Mouse (Mus musculus) ES-Bruce4 (cell line): ENCODE measurements around the gene Ccdc157. TPM values are rescaled to one million over a fixed set of nuclear protein-coding genes. Genes with fewer than 3 reads are reported as not detected.

ENCODE experiments used
- H3K27ac ChIP-seq: 2 replicates; pipeline ENCODE4 v1.5.1; 2012; ENCODE audit warnings: low read length, inconsistent platforms; ENCODE audit not compliant: insufficient read depth
- H3K27me3 ChIP-seq: 2 replicates; pipeline ENCODE4 v1.6.1; 2012; ENCODE audit warnings: mild to moderate bottlenecking, low read length, inconsistent platforms; ENCODE audit not compliant: control insufficient read depth, poor library complexity, insufficient read depth, severe bottlenecking
- H3K36me3 ChIP-seq: 2 replicates; pipeline ENCODE4 v1.6.1; 2012; ENCODE audit warnings: inconsistent platforms, mild to moderate bottlenecking, low read length, moderate library complexity; ENCODE audit not compliant: control insufficient read depth, poor library complexity, insufficient read depth, severe bottlenecking
- H3K4me1 ChIP-seq: one replicate; pipeline ENCODE4 v1.8.1; 2011; ENCODE audit warnings: low read length; ENCODE audit not compliant: control insufficient read depth, insufficient read depth
- H3K4me3 ChIP-seq: 2 replicates; pipeline ENCODE4 v1.5.1; 2011; ENCODE audit warnings: low read depth, mild to moderate bottlenecking, low read length
- H3K9ac ChIP-seq: 2 replicates; pipeline ENCODE4 v1.6.1; 2012; ENCODE audit warnings: low read depth, mild to moderate bottlenecking, inconsistent platforms; ENCODE audit not compliant: poor library complexity, severe bottlenecking
- H3K9me3 ChIP-seq: replicated peaks from 2 replicates; pipeline ENCODE4 v1.6.1; 2012; ENCODE audit warnings: mild to moderate bottlenecking, low read length, inconsistent platforms; ENCODE audit not compliant: control insufficient read depth, poor library complexity, insufficient read depth, severe bottlenecking
- CTCF ChIP-seq: IDR thresholded peaks from one replicate; pipeline ENCODE4 v1.8.1; 2011; ENCODE audit warnings: low read depth, low read length
- EP300 ChIP-seq: IDR thresholded peaks from 2 replicates; pipeline ENCODE4 v1.6.1; 2011; ENCODE audit warnings: low read depth, low read length; ENCODE audit not compliant: insufficient read depth
- POLR2A ChIP-seq: IDR thresholded peaks from one replicate; pipeline ENCODE4 v1.8.1; 2011; ENCODE audit warnings: low read length; ENCODE audit not compliant: insufficient read depth
- polyA plus RNA-seq: library from polyadenylated mRNA; stranded (reverse); fragments of >200 nt; gene quantifications from 2 replicates; pipeline ENCODE4 v1.2.4, GENCODE M21; 2011; ENCODE audit warnings: low read depth; ENCODE audit not compliant: missing spikeins, insufficient read depth, insufficient read length

The Ccdc157 gene
- polyA plus RNA-seq, 1 experiment: 3.7 TPM

- Histone ChIP-seq H3K27ac (no peak overlapping the region), H3K9ac (no peak overlapping the region), H3K4me1 (no peaks in the 10 kb centered on the region), H3K9me3 (no peaks in the 10 kb centered on the region), H3K27me3 (no peaks in the 10 kb centered on the region), H3K4me3 (no peak overlapping the region), H3K36me3 (peaks cover 2% of the 10 kb centered on the region; the same call in 1 of the 2 replicates)
- no peak for TF ChIP-seq CTCF
- TF ChIP-seq EP300: no peak
- TF ChIP-seq POLR2A: no peak
Measured at GRCm38 (mm10) chr11:4203705-4204074, 43.6 kb upstream of the Ccdc157 start.

GRCm38 (mm10) chr11:4202995-4203704 is 43.1 kb upstream of the Ccdc157 start:
- Histone ChIP-seq H3K27ac (no peak overlapping the region), H3K9ac (no peak overlapping the region)

GRCm38 (mm10) chr11:4201981-4202700 is 42.0 kb upstream of the Ccdc157 start:
- Histone ChIP-seq H3K9me3 (no peaks in the 10 kb centered on the region), H3K27ac (no peak overlapping the region), H3K36me3 (peaks cover 2% of the 10 kb centered on the region; the same call in 1 of the 2 replicates), H3K4me1 (peaks cover 4% of the 10 kb centered on the region), H3K9ac (no peak overlapping the region), H3K27me3 (no peaks in the 10 kb centered on the region), H3K4me3 (no peak overlapping the region)
- TF ChIP-seq CTCF (no peak), POLR2A (no peak), EP300 (no peak)

More at GRCm38 (mm10) chr11:4202995-4203704, 43.1 kb upstream of the Ccdc157 start:
- H3K9me3 ChIP-seq: no peaks in the 10 kb centered on the region
- H3K36me3 ChIP-seq: peaks cover 2% of the 10 kb centered on the region; the same call in 1 of the 2 replicates
- H3K4me3 ChIP-seq: no peak overlapping the region
- TF ChIP-seq POLR2A (no peak), CTCF (no peak), EP300 (no peak)
- no peaks in the 10 kb centered on the region for H3K27me3 ChIP-seq
- no peaks in the 10 kb centered on the region for H3K4me1 ChIP-seq

- Histone ChIP-seq H3K9ac (no peak overlapping the region), H3K4me3 (no peak overlapping the region), H3K4me1 (peaks cover 6% of the 10 kb centered on the region), H3K27ac (no peak overlapping the region), H3K36me3 (no peaks in the 10 kb centered on the region), H3K27me3 (no peaks in the 10 kb centered on the region), H3K9me3 (no peaks in the 10 kb centered on the region)
- no peak for TF ChIP-seq CTCF
- no peak for TF ChIP-seq EP300
- no peak for TF ChIP-seq POLR2A
Measured at GRCm38 (mm10) chr11:4197691-4198090, 37.6 kb upstream of the Ccdc157 start.

- no peaks in the 10 kb centered on the region for H3K27me3 ChIP-seq
- no peak overlapping the region for H3K4me3 ChIP-seq
- TF ChIP-seq CTCF: no peak
- no peak for TF ChIP-seq POLR2A
- TF ChIP-seq EP300: no peak
- no peak overlapping the region for H3K27ac ChIP-seq
- H3K4me1 ChIP-seq: peaks cover 6% of the 10 kb centered on the region
- H3K9me3 ChIP-seq: no peaks in the 10 kb centered on the region
- H3K36me3 ChIP-seq: peaks cover 2% of the 10 kb centered on the region
- no peak overlapping the region for H3K9ac ChIP-seq
Measured at GRCm38 (mm10) chr11:4196636-4197035, 36.5 kb upstream of the Ccdc157 start.

GRCm38 (mm10) chr11:4195597-4196031 is 35.5 kb upstream of the Ccdc157 start:
- H3K4me3 ChIP-seq: no peak overlapping the region
- H3K4me1 ChIP-seq: peaks cover 6% of the 10 kb centered on the region
- H3K36me3 ChIP-seq: peaks cover 2% of the 10 kb centered on the region
- H3K9me3 ChIP-seq: no peaks in the 10 kb centered on the region
- TF ChIP-seq EP300 (no peak), POLR2A (no peak), CTCF (no peak)
- H3K9ac ChIP-seq: no peak overlapping the region
- no peaks in the 10 kb centered on the region for H3K27me3 ChIP-seq
- no peak overlapping the region for H3K27ac ChIP-seq
